Mouse (Mus musculus) CD4-positive, CD25-positive, alpha-beta regulatory T cell, adult 2 months (primary cell): Measurements from ENCODE around the gene Prps1.
"Not testable (repeated sequence)": the region's sequence is repeated elsewhere in the genome, so short reads cannot be mapped to it uniquely, and the experiment has no call there.

Experiments used
- DNase-seq: peaks from one replicate; pipeline ENCODE4 v3.0.0-alpha.2; 2012; ENCODE audit warnings: low read depth, low spot score

The Prps1 gene

DNA sequence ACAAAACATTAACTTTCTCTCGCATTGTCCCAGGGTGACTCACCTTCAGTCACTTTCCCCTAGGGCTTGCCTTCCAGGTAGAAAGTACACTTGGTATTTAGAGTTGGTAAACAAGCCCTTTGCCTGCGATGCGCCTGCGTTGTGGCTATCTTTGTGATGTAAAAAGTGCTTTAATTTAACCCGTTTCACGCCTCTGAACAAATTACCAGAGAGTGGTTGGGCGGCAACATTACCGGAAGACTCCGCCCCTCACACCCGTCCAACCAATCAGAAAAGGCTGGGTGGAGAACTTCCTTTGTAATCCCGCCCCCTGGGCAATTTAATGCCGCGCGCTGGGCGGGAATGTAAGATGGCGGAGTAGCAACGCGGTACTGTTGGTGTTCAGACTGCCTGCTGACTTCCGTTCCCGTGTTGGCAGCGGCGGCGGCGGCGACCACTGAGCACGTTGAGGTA is at the start of gene Prps1:
TSS of gene Prps1 (plus strand) at position 335 of the 453 bp plus-strand sequence.
- DNase-seq: peak; percentile 92

DNA sequence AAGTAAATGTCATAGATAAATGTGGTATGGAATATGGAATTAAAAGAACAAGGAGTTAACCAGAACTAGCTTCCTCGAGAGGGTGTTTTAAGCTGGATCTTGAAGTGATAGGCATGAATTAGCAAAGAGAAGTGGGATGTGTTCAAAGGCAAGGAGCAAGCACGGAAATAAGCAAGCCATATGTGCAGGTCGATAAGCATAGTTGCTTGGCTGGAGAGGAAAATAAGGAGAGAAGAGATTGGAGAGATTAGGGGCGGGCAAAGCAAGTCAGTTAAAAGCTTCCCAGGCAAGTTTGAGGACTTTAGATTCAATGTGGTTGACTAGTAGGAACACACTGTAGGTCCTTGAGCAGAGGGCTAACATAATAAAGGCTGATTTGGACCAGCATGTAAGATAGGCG is 48.8 kb upstream of the Prps1 start:
- no peak for DNase-seq

DNA sequence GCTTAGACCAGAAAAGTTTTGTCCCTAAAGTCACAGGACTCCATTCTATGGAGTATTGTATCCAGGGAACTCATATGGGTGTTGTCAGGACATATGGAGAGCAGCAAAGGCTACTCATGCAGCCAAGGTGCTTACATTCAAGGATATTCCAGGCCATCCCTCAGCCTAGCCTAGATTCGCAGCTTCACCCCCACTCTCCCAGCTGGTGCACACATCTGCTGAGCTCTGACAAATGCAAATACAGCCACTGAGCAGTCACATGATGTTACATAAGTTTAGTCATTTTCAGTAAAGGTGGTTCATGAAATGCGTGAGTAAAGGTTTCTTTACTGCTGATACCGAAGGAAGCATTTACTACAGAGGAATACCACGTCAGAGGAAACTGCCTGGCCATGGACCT is 37.9 kb upstream of the Prps1 start:
- no peak for DNase-seq

DNA sequence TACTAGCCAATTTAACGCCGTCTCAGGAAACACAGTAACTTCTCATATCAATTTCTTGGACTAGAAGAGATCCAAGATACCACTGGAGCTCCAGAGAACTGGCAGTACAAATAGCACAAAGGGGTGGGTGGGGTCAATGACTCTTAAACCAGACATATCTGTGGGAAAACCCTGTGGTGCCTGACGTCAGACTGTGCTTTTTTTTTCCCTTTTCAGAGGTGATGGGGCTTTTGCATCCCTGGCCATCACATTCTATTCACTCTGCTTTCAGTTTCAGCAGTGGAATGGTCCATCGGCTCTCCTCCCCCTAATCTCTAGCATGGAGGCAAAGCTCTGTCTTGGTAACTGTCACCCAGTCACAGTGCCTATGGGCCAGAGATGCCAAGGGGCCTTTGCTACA is 29.3 kb upstream of the Prps1 start:
- DNase-seq: no peak

DNA sequence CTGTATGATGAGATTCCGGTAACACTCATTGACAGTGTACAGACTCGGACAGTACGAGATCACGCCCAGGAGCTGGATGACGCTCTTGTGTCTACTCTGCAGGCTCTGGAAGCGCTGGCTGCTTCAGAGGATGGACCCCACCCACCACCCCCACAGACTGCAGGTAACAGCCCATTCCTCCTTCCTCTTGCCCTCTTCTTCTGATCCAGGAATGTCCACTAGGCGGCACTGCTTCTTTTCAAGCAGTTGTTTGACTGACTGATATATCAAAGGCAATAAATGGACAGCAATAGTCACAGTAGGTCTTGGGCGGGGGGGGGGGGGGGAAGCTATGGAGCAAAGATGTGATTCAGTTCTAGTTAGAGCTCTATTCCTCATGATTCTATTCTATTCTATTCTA is 28.2 kb upstream of the Prps1 start:
- peak; percentile 53 for DNase-seq

DNA sequence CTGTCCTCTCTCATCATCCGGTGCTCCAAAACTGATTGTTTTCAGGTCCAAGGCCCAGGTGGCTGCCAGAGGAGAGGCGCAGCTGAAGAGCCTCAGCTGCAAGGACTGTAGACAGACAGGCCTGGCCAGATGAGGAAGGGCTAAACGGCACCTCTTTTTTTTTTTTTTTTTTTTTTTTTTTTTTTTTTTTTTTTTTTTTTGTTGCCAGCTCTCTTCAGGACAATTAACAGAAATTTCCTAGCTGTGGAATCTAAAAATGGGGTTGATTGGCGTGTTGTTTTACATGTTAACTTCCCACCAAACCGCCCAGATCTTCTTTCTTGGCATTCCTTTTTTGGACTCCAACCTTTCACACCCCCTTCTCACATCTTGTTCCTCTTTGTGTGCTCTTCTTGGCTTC is 26.4 kb upstream of the Prps1 start:
- no peak for DNase-seq

DNA sequence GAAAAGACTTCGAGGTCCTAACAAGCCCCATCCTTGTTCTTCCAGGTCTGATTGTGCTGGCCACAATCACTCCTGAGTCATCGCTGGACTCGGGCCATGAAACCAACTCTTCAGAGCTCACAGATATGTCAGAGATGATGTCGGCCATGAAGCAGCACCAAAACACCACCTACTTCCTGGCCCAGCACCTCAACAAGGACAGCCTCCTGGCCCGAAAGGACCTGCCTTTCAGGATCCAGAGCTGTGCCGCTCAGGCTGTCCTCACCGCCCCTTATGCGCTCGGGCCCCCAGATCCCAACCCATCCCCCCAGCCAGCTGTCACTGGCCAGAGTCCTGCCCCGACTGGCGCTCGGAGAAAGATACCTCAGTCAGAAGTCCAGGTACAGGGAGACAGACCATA is 25.9 kb upstream of the Prps1 start:
- no peak for DNase-seq

DNA sequence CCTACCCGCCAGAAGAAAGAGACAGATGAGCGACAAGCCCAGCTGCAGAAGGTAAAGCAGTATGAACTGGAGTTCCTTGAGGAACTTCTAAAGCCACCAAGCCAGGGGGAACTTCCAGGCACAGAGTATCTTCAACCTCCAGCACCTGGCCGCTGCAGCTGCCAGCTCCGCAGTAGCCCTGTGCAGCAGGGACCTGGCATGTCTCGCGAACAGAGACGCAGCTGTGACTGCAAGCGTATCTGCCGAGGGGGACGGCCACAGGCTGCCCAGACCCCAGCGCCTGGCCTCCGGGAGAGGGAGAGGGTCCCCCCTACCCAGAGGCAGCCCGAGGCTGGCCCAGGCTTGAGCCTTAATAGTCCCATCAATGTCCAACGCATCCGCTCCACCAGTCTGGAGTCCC is 24.4 kb upstream of the Prps1 start:
- DNase-seq: no peak

DNA sequence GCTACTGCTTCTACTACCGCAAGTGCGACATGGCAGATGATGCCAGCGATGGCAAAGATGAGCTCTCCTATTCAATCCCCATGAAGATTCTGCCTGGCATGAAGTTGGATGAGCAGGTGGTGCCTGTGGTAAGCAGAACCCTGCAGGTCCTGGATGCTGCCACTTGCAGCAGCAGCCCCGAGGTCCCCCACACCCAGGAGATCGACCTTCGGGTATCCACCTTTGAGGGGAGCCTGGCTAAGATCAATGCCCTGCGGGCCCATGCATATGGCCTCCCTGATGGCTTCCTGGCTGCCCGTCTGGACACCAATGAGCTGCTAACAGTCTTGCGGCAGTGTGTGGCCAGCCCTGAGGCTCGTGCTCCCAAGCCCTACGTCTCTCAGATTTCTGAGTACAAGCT is 23.6 kb upstream of the Prps1 start:
- no peak for DNase-seq

DNA sequence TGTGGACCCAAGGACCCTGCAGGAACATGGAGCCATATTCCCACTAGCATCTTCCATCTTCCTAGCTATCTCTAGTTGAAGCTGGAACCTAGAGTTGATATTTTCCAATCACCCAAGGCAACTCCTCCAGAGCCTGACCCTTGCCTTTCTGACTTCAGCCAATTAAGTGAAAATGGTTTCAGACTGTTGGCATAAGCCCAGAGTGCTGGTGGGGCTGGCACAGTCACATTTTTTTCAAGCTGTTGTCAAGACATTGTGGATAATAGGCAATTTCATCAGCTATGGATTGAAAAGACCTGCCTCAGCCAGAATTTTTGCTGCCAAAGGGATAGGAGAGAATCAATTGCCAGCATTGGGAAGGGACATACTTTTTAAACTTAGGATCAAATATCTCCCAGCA is 18.5 kb upstream of the Prps1 start:
- no peak for DNase-seq

DNA sequence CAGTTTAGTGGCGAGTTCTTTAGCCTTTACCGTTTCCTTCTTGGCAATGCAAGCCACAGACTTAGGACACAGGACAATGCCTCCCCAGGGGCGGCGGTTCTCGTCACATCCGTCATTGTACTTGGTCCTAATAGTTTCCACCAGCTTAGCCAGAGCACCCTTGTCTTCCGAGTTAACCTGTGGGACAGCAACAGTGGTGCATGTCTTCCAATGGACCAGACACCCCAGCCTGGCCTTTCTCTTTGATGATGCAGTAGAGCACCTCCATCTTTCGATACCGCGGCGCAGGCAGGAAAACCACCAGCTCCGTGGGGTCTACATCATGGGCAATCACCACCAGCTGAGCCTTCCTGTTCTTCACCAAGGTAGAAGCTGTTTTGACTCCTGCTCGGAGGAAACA is 10.9 kb upstream of the Prps1 start:
- peak; percentile 1 for DNase-seq

DNA sequence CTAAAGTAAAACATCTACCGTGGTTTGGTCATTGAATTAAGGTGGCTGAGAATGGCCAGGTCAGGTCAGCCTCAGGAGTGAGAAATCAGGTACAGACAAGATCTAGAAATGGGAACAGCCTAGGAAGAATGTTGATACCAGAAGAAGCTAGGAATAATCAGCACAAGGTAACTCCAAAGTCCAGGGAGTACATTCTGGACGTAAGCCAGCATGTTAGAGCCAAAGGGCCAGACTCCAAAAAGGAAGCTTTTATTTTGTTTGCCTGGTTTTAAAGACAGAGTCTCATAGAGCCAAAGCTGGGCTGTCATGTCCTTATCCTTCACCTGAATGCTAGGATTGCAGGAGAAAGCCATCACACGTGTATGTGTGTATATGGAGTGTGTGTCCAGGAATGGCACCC is 6.3 kb upstream of the Prps1 start:
- no peak for DNase-seq

DNA sequence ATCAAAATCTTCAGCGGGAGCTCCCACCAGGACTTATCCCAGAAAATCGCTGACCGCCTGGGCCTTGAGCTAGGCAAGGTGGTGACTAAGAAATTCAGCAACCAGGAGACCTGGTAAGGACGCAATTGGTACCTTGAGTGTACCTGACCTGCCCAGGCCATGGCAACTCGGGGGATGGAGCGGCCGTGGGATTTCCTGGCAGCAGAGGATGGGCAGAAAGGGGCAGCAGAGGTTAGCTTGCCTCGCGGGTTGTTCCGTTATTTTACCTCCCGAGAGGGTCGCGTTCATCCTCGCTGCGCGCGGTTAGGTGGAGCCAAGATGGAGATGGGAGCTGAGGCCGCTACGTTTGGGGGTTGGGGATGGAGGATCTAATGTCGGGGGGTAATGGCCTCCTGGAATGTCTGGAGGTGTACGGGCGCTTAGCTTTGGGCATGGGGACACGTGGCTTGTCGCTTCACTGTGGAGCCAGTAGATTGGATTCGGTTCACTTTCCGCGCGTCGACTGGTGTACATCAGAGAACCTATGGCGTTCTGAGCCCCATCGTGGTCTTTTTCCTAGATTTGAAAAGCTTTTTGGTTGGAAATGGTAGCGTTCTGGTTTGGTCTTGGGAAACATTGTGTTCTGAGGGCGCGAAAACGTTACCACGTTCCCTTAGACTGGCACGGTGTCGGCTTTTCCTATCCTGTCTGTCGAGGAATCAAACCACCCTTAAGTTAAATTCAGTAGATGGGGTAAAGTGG is 508 bp downstream of the Prps1 start:
- DNase-seq: peak; percentile 41

DNA sequence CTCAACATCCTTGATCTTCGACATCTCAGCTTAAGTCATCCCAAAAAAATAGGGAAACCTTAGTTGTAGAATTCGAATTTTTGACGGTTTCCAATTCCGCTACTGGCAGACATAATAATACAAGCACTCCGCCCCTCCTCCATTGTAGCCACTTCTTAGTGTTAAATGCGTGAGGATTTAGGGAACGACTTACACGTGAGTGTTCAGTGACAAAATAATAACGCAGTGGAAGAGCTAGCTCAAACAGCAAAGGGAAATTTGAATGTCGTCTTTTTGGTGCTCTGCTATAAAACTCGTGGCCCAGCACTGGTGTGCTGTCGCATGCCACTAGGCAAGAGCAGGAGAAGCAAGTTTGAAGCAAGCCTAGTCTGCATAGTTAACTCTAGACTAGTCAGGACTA is 1.1 kb downstream of the Prps1 start:
- peak; percentile 11 for DNase-seq

DNA sequence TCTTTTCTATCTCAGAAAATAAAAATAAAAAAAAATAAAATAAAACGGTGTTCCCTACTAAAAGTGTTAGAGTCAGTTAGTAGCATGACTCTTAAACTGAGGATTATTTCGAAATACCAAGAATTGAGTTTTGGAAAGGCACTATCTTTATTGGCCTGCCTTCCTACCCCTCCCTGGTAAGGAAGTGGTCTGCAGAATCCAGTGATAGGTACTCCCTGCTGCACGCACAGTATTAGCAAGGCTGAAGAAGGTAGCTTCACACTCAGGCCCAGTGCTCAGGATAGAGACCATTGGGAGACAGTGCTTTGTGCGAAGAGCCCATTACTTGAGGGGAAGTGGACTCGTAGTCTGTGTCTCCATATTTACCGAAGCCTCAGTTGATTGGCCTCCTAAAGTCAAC is 21.8 kb downstream of the Prps1 start:
- no peak for DNase-seq

DNA sequence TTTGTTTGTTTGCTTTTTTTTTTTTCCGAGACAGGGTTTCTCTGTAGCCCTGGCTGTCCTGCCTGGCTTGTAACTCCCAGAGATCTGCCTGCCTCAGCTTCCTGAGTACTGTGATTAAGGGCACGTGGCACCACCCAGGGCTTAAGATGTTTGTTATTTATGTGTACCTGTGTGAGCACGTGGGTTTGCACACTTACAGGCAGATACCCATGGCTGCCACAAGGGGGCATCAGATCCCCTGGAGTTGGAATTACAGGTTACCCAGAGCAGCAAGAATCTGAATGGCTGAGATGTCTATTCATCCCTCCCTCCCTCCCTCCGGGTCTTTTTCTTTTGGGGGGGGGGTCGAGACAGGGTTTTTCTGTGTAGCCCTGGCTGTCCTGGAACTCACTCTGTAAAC is 22.8 kb downstream of the Prps1 start:
- peak; percentile 73 for DNase-seq

DNA sequence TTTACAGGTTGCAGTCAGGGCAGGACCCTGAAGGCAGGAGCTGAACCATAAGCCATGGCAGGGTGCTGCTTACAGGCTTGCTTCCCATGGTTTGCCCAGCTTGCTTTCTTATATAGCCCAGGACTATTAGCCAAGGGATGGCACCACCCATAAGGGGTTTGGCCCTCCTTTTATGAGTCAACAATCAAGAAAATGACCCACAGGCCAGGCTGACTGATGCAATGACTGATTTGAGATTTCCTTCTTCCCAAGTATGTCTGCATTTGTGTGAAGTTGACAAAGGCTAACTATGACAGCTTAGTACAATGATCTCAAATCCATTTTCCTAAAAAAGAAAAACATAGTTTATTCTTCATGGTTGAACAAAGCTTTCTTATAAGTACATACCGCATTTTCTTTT is 32.8 kb downstream of the Prps1 start:
- no peak for DNase-seq

DNA sequence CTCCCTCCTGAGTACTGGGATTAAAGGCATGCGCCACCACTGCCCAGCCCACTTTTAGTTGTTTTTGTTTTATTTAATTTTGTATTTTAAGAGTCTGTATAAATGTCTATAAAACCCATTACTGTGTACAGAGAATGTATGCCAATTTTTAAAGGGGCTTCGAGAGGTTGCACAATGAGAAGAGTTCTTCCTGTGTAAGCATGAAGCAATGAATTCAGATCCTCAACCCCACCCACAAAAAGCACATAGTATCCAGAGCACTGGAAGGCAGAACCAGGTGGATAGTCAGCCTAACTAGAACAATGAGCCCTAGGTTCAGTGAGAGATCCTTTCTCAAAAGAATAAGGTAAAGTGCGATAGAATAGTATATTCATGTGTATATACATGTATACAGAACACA is 33.8 kb downstream of the Prps1 start:
- DNase-seq: no peak

DNA sequence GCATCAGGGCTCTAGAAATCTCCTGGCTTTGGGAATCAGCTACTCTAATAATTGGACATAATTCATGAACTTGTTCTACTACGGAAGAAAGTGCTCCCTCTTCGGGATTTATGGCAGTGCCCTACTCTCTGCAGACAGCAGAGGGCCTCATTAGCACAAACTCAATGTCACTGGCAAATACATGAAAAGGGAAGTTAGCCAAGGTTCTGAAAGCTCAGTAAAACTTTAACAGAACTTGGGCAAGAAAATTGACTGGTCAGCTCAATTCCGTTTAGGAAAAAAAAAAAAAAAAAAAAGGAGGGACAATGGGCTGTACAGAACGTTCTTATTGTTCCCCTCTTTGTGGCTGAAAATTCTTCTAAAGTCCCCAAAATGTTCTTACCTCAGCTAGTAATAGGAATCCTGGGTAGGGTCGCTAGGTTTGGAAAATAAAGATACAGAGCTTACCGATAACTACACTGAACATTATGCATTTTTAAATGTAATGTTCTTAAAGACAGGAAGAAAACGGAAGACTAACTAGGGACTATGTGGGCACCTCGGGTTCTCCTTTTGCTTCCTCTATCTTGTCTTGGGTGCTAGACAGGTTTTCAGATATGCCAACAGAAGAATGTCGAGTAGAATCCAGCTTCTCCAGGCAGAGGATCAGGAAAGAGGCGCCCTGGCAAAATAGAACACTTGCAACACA is 35.6 kb downstream of the Prps1 start:
- DNase-seq: peak; percentile 76

DNA sequence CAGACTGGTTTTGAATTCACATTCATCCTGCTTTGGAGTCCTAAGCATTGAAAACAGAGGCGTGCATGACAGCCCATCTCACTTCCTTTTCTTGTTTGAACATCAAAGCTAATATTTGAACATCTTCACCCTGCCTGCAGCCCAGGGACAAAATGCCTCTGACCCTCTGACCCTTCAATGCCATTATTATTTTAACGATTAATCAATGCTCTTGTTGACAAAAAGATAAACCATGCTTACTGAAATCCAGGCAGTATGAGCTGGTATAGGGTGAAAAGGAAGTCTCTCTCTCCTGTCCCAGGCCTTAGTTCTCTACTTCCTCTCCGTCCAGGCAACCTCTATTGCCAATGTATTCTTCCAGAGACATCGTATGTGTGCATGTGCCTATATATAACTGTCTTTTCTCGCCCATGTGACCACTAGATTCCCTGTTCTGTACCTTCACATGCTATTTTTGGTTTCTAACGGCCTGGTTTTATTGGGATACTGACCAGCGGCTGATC is 37.2 kb downstream of the Prps1 start:
- no peak for DNase-seq

DNA sequence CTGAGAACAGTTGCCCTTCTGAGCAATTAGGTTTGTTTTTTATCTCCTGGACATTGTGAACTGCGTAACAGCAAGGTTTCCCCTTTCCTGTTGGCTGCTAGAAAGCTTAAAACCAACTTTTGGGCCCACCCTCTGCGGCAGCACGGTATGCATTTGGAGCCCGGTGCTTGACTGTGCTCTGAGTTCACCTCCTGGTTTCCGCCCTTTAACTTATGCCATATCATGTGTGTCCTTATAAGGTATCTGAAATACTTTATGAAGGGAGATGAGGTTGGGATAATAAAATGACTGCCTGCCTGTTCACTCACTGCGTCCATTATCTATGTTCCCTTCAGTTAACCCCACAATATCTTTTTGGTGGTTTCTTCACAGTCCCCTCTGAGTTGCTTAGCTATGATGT is 37.8 kb downstream of the Prps1 start:
- no peak for DNase-seq

DNA sequence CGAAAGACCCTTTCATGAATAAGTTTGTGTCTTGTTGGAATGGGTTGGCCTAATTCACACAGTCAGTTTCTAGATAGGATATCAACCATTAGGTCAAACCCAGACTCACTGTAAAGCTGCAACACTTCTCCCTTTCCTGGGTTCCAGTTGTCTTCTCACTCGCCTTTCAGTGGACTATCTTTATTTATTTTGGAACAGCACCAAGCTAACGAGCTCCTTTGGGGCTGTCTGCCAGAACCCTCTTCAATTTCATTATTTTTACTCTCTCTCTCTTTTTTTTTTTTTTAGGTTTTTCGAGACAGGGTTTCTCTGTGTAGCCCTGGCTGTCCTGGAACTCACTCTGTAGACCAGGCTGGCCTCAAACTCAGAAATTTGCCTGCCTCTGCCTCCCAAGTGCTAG is 42.0 kb downstream of the Prps1 start:
- DNase-seq: not testable (repeated sequence)

DNA sequence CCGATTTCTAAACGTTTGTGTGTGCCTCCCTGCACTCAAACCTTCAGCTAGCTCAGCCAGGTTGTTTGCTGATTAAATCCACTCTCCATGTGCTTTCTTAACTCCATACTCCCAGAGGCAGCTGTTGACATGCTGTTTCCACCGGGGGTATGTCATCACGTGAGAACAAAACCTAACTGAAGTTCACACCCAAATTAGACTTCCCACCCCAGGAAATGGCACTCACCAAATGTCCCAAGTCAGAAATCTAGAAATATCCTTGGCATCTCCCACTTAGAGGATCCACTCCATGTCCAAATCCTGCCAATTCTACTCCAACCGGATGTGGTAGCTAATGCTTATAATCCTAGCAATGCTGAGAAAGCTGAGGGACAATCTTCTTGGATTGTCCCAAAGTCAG is 43.9 kb downstream of the Prps1 start:
- DNase-seq: no peak
